Mouse (Mus musculus): ENCODE results near the gene Pex5.
"Not testable (repeated sequence)": the region's sequence is repeated elsewhere in the genome, so short reads cannot be mapped to it uniquely, and the experiment has no call there.

Gene Pex5

DNA sequence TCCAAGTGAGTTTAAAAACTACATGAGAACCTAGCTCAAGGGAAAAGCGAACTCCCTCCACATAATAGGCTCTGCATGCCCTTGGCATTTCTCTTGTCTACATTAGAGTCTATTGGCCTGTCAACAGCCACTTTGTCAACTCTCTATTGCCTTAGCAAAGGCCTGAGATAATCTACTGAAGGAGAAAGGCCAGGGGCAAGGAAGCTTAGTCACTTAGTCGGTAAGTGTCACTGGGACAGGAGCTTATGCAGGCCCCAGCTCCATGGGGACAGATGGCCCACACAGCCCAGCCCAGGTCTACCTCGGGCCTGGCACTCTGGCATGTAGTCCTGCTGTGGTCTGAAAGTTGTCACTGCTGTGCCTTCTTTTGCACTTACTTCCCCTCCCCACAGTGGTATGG lies 11.7 kb upstream of the Pex5 start:
- DNase-seq = no peak

DNA sequence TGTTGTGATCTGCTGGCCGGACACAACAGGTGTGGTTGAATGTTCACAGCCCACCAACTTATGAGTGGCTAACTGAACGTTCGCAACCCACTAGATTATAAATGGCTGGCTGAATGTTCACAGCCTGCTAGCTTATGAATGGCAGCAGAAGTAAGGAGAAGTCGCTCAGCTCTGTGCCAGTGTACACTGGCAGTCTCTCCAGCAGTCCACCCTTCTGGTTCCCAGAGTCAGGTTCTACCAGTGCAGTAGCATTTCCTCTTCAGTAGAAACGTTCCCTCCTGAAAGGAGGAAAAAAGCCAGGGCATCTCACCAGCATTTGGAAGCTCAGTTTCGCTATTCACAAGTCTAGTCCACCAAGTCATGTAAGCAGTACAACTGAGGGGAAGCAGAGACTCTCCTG lies 10.7 kb upstream of the Pex5 start:
- DNase-seq = no peak

DNA sequence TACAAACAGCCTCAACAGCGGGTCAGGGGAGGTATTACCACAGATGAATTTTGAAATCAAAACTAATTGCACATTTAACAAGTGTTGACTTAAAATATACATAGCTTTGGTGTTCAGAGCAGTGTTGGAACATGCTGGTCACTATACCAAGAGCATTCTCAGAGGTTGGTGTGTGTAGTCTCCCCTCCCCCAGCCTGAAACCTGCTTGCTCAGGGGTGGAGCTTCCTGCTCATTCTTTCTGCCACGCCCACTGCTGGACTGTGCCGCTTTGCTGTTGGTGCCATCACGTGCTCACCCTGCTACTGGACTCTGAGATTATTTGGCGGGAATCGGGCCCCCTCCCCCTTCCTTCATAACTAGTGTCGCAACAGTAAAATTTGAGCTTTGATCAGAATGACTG lies 10.2 kb upstream of the Pex5 start:
- DNase-seq = peak; percentile 26

DNA sequence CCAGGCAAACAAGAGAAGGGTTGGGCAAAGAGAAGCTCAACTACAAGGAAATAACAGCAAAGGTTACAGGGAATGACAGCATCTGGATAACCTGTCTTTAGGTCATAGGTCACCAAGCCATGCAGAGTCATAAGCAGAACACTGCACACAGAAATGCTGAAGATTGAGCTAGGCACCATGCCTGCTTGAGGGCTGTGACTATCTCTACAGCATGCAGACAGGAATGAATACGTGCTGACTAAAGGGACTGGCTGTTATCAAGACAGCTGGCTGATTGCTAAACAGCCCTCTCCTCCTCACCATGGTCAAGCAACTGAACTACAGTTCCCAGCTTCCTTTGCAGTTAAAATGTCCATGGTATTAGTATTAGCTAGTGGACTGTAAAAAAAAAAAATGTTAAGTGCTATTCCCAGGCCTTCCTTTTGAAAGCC lies 9.2 kb upstream of the Pex5 start:
- DNase-seq = no peak

DNA sequence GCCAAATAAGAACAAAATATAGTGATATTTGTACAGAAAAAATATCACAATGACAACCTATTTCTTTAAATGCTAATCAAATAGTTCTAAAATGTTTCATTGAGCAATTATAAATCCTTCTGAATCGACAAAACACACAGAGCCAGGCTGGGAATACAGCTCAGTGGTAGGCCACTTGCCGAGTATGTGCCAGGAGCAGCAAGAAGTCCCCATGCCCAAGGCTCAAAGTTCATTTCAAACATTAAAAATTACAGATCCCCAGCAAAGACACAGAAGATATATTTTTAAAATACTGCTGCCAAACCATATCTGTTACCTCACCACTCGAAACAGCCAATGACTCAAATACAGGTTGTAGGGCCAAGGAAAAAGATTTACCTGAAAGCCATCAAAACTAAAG lies 3.8 kb upstream of the Pex5 start:
- no peak for DNase-seq

DNA sequence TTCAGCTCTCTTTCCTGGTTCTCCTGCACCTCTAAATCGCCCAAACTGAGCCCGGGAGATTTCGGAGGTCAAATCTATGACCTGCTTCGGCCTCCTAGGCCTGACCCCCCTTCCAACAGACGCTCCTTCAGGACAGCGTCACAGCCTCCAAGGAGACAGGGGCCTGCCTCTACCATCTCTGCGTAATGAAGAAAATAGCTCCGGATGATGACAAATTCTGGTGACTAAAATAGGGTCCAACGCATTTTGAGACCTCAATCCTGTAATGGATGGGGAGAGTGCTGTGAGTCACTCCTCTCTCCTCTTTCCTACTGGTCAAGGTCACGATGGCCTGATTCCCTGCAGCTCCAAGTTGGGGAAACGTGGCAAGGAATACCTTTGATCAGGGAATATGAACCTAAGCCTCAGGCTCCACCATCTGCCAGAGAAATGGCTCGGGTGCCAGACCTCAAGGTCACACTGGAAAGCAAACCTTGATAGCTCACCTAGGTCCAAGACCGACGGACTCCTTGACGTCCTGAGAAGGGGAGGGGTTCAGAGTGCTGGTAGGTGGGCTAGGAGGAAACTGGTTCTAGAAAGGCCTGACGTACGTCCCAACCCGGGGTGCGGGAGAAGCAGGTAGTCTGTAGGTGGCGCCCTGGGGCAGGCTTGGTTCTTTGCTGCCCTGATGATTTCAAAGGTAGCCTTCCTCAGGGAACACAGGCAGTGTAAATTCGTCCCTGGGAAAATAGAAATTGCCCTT lies 651 bp upstream of the Pex5 start:
- DNase-seq = peak; percentile 90

DNA sequence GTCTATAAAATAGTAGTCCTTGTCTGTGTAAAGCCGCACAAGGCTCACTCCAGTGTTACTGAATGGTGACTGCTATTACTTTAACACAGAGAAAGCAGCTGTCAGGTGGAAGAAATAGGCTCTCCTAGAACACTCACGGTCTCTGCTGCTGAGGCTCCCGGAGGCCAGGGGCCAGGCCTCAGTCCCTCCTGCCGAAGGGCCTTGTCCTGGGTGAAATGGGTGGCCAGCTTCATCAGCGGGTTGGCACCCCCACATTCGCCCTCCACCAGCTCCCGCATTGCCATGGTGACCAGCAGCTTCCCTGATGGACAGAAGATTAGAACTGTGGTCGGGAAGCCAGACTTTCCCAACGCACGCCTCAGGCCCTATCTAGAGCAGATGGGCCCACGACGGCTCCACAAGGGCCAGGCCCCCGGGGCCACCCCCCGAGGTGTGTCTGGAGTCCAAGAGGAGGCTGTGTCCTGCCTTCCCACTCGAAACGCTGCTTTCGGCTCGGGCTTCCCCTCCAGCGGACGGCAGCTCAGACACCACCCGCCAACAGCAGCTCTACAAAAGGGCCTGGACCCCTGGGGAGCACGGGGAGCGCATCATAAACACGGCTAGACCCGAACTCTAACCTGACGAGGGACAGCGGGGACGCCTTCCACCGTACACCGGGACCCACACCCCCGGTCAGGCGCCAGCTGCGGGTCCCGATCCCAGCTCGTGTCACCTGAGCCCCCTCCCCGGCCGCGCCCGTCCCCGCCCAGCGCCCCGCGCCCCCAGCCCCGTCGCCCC lies 529 bp downstream of the Pex5 start:
- no peak for DNase-seq

DNA sequence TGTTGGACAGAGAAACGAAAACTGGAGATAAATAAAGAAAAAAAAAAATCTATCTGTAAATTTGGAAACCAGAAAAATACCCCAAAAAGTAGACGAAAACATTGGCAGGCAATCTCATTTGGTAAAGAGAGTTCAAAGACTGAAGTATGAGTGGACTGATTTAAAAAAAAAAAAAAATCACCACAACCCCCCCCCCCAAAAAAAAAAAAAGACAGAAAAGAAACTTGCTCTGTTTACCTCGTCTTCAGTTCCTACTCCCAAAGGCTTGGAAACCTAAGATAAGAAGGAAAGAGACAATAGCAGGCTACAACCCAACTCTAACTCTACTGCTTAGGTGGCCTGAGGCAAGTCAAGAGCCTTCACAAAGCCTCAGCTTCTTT lies 1.1 kb downstream of the Pex5 start:
- no peak for DNase-seq

DNA sequence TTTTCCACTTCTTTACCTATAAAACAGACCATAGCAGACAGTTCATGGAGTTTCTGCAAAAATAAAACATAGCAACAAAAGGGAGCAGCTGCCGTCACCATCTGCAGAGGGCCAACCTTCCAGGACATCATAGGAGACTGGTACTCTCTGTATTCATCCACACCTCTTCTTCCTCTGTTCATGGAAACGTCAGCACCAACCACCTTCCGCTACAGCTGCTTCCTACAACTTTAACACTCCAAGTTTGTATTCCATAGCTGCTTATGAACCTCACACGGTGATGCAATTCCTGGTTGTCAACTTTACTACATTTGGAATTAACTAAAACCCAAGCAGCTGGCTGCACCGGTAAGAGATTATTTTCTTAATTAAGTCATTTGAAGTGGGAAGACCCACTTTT lies 6.5 kb downstream of the Pex5 start:
- DNase-seq = no peak

DNA sequence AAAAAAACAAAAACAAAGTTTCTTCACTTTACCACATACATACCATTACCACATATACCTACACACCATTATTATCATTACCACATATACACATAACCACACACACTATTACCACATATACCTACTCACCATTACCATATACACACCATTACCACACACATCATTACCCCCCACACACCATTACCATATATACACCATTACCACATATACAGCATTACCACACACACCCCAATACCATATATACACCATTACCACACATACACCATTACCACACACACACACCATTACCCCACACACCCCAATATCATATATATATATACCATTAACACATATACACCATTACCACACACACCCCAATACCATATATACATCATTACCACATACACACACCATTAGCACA lies 7.7 kb downstream of the Pex5 start:
- DNase-seq = no peak

DNA sequence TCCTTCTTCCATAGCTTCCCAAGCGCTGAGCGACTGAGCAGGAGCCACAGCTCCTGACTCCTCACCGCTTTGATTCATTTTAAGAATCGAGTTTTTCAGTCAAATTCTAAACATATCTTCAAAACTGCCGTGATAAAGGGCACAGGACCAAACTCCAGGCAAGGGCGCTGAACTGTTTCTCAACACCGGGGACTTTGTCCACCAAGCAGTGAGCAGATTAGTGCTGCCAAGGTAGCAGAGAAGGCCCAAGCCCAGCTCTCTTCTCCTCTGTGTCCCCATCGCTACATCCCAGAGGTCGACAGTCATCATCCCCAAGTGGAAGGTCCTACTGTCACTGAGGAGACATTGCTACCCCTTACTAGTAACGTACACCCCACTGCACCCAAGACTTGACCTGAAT lies 8.5 kb downstream of the Pex5 start:
- no peak for DNase-seq

DNA sequence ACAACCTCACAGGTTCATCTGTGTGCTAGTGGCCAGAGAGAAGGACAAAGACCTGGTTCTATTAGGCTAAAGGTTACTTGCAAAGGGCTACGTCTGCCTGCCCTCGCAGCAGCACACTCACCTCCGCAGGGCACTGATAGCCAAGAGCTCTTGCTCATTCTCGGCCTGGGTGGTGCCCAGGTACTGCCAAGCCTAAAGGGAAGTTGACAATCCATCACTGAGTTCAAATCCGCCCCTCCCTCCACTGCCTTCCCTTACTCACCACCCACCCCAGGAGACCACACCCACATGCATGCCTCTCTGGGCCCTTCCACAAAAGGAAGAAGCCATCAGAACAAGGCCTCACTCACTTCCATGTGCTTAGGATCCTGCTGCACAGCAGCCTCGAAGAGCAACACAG lies 15.1 kb downstream of the Pex5 start:
- DNase-seq = no peak

DNA sequence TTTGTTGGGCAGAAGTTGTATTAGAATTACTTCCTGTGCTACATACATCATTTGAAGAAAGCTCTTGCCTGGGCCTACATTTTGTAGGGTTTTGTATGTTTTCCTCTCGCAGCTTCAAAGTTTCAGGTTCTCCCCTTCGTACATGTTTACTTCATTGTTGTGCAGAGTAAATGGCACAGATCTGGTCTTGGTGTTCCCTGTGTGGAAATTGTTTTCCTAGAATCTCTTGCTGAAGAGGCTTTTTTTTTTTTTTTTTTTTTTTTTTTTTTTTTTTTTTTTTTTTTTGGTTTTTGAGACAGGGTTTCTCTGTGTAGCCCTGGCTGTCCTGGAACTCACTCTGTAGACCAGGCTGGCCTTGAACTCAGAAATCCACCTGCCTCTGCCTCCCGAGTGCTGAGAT lies 19.9 kb downstream of the Pex5 start:
- not testable (repeated sequence) for DNase-seq

DNA sequence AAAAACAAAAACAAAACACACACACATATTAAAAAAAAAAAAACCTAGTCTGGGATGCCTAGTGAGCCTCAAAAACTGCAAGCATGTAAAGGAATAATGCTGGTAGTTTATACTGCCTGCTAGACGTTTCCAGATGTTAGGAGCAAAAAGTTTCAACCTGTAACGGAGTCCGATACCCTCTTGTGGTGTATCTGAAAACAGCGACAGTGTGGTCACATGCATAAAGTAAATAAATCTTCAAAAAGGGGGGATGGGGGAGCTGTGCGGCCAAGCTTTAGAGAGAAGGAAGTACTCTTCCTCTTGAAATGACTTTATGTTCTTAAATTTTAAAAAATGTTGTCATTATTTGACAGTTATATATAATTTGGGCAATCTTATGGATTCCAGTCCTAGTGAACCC lies 34.7 kb downstream of the Pex5 start:
- peak; percentile 28 for DNase-seq

DNA sequence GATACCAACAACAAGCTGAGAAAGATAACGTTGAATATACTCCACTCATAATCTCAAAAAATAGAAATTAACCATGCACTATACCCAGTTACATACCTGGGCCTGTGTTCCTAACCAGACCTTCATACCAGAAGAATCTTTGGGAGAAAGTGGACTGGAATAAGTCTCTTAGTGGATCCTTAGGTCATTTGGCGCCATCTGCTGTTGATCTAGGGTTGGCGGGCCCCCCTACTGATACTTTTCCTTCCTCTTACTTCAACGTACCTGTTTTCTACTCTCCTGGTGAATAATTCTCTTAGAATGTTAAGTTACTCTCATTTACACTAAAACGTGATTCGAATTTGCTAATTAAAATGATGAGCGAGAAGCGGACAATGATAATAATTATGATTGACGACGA lies 35.5 kb downstream of the Pex5 start:
- peak; percentile 75 for DNase-seq

DNA sequence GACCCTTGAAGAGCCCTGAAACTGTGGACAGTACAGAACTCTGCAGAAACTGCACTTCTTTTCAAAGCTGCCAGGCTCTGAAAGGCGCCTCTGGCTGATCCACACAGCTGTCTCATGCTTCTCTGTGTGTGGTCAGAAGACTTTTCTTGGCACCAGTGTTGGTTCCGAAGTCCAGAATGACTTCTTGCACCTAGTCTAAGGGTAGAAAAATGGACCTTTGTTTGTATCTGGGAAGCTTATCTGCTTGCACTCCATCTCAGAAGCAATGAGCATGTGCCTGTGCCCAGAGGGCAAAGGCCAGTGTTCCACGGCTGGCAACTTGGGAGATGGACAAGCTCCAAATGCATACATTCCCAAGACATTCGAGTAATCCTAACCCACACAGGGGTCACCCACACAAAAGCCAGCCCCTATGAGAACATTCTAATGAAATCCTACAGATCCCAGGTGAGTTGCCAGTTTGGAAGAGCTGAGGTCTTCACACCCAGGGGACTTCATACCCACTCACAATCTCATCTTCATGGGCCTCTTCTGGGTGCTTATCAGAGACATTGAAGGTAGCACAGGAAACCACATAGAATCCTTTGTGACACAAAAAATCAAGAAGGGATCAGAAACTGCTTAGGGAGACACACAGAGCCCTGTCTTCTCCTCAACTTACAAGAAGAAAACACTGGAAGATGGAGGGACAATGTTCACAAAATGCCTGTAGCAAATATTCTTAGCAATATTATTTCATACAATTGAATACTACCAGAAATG lies 37.2 kb downstream of the Pex5 start:
- peak; percentile 24 for DNase-seq

DNA sequence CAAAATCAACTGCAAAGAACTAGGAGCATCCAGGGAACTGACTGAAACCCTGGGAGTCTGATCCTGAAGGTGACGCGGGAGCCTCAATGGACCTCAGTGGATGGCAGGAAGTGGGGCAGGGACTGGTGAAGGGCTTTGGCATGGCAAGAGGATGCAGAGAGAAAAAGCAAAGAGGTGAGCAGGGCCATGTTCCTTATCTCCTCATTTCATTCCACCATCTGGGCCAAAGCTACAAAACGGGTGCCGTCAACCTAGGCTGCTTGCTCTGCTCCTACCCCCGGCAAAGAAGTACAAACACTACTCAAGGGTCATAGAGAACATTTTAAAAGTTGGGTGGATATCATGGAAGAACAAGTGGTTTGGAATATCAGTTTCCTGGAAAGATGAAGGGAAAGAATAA lies 38.6 kb downstream of the Pex5 start:
- DNase-seq = peak; percentile 18

DNA sequence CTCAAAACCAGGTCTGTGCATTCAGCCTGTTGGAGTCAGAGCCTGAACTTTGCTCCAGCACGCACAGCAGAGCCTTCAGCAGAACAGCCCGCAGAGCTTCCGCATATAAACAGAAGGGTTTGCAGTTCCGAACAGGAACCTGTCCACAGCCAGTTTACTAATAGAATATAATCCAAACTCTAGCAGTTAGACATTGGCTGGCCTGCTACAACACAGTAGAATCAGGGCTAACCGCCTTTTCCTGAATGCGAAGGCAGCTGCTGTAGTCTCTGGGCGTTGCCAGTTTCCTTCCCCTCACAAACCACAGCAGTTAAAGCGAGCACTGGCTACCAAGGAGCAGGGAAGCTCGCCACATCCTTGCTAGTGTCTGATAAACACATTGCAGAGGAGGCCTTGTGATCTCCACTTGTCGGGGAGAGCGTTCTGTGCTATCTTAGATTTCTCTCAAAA lies 39.4 kb downstream of the Pex5 start:
- DNase-seq = peak; percentile 80

DNA sequence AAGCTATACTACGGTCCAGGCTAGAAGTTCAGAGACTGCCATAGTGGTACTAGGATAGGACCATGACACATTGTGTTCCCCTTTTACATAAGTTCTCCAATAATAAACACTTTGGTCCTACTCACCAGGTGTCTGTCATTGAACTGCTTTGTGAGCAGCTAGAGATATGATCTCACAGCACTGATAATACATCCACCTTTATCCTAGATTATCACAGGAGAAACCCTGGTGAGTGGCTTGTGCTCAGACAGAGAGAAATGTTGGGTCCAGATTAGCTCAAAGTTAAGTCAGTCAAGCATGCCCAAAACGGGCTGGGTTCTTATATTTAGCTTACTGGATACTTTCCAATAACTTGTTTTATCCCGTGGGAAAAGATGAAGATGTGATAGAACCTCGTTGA lies 40.2 kb downstream of the Pex5 start:
- DNase-seq = peak; percentile 19

DNA sequence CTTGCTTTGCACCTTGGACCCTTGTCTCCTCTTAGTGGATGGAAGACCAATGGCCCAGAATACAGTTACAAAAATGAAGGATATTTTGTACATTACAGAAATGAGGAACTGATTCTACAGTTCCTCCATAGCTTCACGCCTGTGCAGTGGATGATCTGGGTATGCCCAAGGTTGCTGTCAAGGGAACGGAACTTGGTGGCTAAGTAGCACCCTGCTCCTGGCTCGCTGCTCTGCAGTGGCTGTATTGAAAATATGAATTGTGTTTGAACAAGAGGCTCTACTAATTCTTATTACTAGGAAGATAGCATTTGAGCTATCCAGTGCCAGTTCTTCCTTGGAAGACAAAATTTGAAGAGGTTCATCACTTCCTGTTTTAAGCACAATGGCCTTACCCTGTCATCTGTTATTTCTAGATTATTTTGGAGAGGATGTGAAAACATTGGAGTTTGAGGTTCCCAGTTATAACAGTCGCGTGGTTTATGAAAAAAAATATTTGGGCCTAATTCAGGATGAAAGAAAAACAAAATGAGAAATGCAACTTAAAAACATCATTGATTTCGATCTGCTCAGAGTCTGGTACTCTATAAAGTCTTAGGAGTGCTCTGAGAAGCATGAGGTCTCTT lies 41.2 kb downstream of the Pex5 start:
- no peak for DNase-seq

DNA sequence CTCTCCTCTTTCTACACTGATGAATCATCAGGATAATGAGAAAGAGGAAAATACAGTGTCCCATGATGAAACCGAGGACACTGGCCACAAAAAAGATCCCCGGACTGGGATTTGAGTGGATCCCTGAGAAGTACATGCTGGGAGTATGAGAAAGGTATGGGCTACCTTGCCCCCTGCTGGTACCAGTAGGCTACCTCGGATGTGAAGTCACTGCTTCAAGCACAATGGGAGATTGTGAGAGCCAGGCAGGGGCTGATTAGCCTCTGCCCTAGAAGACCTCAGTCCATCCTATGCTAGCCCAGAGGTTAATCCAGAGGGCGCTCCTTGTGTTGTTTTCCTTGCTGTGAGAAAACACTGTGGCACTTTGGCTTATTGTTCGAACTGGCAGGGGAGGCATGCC lies 50.5 kb downstream of the Pex5 start:
- DNase-seq = no peak

DNA sequence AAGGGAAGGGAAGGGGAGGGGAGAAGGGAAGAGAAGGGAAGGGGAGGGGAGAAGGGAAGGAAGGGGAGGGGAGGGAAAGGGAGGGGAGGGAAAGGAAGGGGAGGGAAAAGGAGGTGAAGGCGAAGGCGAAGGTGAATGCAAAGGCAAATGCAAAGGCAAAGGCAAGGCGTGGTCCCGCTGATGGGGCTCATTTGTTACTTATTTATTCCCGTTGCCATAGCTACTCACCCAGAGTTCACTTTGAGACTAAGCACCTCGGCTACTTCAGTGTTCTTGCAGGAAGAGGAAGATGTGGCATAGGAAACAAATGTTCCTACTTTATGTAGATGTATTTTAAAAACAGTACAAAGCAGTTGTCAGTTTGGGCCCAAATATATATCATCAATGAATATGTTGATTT lies 54.3 kb downstream of the Pex5 start:
- no peak for DNase-seq

DNA sequence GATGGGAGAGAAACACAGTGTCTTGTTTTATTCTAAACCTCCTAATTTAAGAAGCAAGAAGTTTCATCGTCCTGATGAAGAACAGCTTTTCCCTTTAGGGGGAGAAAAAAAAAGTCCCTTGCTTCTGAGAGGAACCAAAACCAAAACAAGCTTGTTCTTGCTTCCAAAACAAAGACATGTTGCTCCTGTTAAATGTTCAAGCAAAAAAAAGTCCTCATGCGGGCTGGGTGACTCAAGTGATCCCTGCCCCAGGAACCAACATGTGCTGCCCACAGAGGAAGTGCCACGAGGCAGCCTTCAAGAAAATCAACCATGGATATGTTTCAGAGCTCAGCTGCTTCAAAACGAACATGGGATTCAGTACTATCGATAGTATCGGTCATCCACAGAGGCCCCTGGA lies 55.9 kb downstream of the Pex5 start:
- no peak for DNase-seq

Data from thymus, postnatal 25 days (tissue).